Mouse (Mus musculus): ENCODE data around the gene 4632433K11Rik.

4632433K11Rik gene

GRCm38 (mm10) chr7:5020000-5020681 is 13.8 kb upstream of the 4632433K11Rik start, which contains the start of the genes Zfp865 and Ccdc106:
TSS of gene Zfp865 (plus strand) at chr7:5020376.
TSS of gene Ccdc106 (plus strand) at chr7:5020553.
- peak; percentile 99 for DNase-seq (ENCODE audit: low read depth, low spot score)

GRCm38 (mm10) chr7:5020685-5021084 is 13.2 kb upstream of the 4632433K11Rik start:
- DNase-seq (ENCODE audit: low read depth, low spot score) = no peak

- DNase-seq (ENCODE audit: low read depth, low spot score) = no peak
Measured at GRCm38 (mm10) chr7:5021197-5021596, 12.7 kb upstream of the 4632433K11Rik start.

- DNase-seq (ENCODE audit: low read depth, low spot score) = no peak
Measured at GRCm38 (mm10) chr7:5029543-5029942, 4.4 kb upstream of the 4632433K11Rik start.

GRCm38 (mm10) chr7:5029946-5030345 is 4.0 kb upstream of the 4632433K11Rik start:
- DNase-seq (ENCODE audit: low read depth, low spot score) = no peak

- DNase-seq (ENCODE audit: low read depth, low spot score) = no peak
Measured at GRCm38 (mm10) chr7:5030554-5031275, 3.2 kb upstream of the 4632433K11Rik start.

GRCm38 (mm10) chr7:5031496-5031895 is 2.4 kb upstream of the 4632433K11Rik start:
- DNase-seq (ENCODE audit: low read depth, low spot score) = no peak

GRCm38 (mm10) chr7:5035628-5036027 is 1.7 kb downstream of the 4632433K11Rik start:
- no peak for DNase-seq (ENCODE audit: low read depth, low spot score)

GRCm38 (mm10) chr7:5036136-5036535 is 2.2 kb downstream of the 4632433K11Rik start:
- DNase-seq (ENCODE audit: low read depth, low spot score) = no peak

GRCm38 (mm10) chr7:5037026-5037425 is 3.1 kb downstream of the 4632433K11Rik start:
- no peak for DNase-seq (ENCODE audit: low read depth, low spot score)

- DNase-seq (ENCODE audit: low read depth, low spot score) = no peak
Measured at GRCm38 (mm10) chr7:5037467-5037866, 3.5 kb downstream of the 4632433K11Rik start.

GRCm38 (mm10) chr7:5038109-5038732 is 4.3 kb downstream of the 4632433K11Rik start, which contains the start of gene Zfp784:
TSS of gene Zfp784 (minus strand) at chr7:5038446.
- DNase-seq (ENCODE audit: low read depth, low spot score) = peak; percentile 96

GRCm38 (mm10) chr7:5038940-5039339 is 5.0 kb downstream of the 4632433K11Rik start:
- no peak for DNase-seq (ENCODE audit: low read depth, low spot score)

- no peak for DNase-seq (ENCODE audit: low read depth, low spot score)
Measured at GRCm38 (mm10) chr7:5044981-5045380, 11.1 kb downstream of the 4632433K11Rik start.

GRCm38 (mm10) chr7:5046112-5046511 is 12.2 kb downstream of the 4632433K11Rik start:
- DNase-seq (ENCODE audit: low read depth, low spot score) = peak; percentile 64

- peak; percentile 61 for DNase-seq (ENCODE audit: low read depth, low spot score)
Measured at GRCm38 (mm10) chr7:5047313-5047712, 13.4 kb downstream of the 4632433K11Rik start.

- peak; percentile 91 for DNase-seq (ENCODE audit: low read depth, low spot score)
Measured at GRCm38 (mm10) chr7:5051193-5052192, 17.6 kb downstream of the 4632433K11Rik start, which contains the start of gene Zfp580. TSS of gene Zfp580 (plus strand) at chr7:5051538.

GRCm38 (mm10) chr7:5052438-5052837 is 18.5 kb downstream of the 4632433K11Rik start:
- DNase-seq (ENCODE audit: low read depth, low spot score) = no peak

GRCm38 (mm10) chr7:5052931-5053343 is 19.0 kb downstream of the 4632433K11Rik start:
- no peak for DNase-seq (ENCODE audit: low read depth, low spot score)

GRCm38 (mm10) chr7:5053456-5054179 is 19.7 kb downstream of the 4632433K11Rik start:
- no peak for DNase-seq (ENCODE audit: low read depth, low spot score)
